Mouse (Mus musculus): ENCODE results near the gene Ypel4.

Gene Ypel4

GRCm38 (mm10) chr2:84760777-84761176 lies 26.9 kb downstream of the Ypel4 start:
- no peak for DNase-seq (ENCODE audit: low spot score)

- no peak for DNase-seq (ENCODE audit: low spot score)
Observed at GRCm38 (mm10) chr2:84761309-84761708, 27.5 kb downstream of the Ypel4 start.

GRCm38 (mm10) chr2:84761840-84762239 lies 28.0 kb downstream of the Ypel4 start:
- no peak for DNase-seq (ENCODE audit: low spot score)

GRCm38 (mm10) chr2:84762295-84762694 lies 28.4 kb downstream of the Ypel4 start:
- DNase-seq (ENCODE audit: low spot score), result no peak

- DNase-seq (ENCODE audit: low spot score), result no peak
Observed at GRCm38 (mm10) chr2:84762818-84763217, 29.0 kb downstream of the Ypel4 start.

- DNase-seq (ENCODE audit: low spot score), result no peak
Observed at GRCm38 (mm10) chr2:84770501-84770900, 36.6 kb downstream of the Ypel4 start.

- DNase-seq (ENCODE audit: low spot score), result no peak
Observed at GRCm38 (mm10) chr2:84772454-84772853, 38.6 kb downstream of the Ypel4 start.

- DNase-seq (ENCODE audit: low spot score), result no peak
Observed at GRCm38 (mm10) chr2:84773195-84773594, 39.3 kb downstream of the Ypel4 start.

GRCm38 (mm10) chr2:84774751-84775150 lies 40.9 kb downstream of the Ypel4 start:
- DNase-seq (ENCODE audit: low spot score), result no peak

GRCm38 (mm10) chr2:84775241-84775640 lies 41.4 kb downstream of the Ypel4 start, which contains the start of gene Serping1:
Gene Serping1 (minus strand): TSS chr2:84775444.
- no peak for DNase-seq (ENCODE audit: low spot score)

- no peak for DNase-seq (ENCODE audit: low spot score)
Observed at GRCm38 (mm10) chr2:84775665-84776064, 41.8 kb downstream of the Ypel4 start.

GRCm38 (mm10) chr2:84777706-84778105 lies 43.8 kb downstream of the Ypel4 start:
- DNase-seq (ENCODE audit: low spot score), result no peak

GRCm38 (mm10) chr2:84779210-84779609 lies 45.4 kb downstream of the Ypel4 start:
- no peak for DNase-seq (ENCODE audit: low spot score)

GRCm38 (mm10) chr2:84783315-84783714 lies 49.5 kb downstream of the Ypel4 start:
- DNase-seq (ENCODE audit: low spot score), result no peak

GRCm38 (mm10) chr2:84783840-84784566 lies 50.1 kb downstream of the Ypel4 start:
- DNase-seq (ENCODE audit: low spot score), result no peak
